Mouse (Mus musculus): Measurements from ENCODE around the gene Gm4969. TPM values are rescaled to one million over a fixed set of nuclear protein-coding genes. Genes with fewer than 3 reads are reported as not detected.
A peak's percentile ranks its signal among the peaks of the same experiment; 100 is the strongest.

The Gm4969 gene
- polyA plus RNA-seq, 1 experiment, result 0.19 TPM

GRCm38 (mm10) chr7:19136673-19137334, 18.6 kb upstream of the Gm4969 start:
- DNase-seq (ENCODE audit: low read depth), result no peak

DNA sequence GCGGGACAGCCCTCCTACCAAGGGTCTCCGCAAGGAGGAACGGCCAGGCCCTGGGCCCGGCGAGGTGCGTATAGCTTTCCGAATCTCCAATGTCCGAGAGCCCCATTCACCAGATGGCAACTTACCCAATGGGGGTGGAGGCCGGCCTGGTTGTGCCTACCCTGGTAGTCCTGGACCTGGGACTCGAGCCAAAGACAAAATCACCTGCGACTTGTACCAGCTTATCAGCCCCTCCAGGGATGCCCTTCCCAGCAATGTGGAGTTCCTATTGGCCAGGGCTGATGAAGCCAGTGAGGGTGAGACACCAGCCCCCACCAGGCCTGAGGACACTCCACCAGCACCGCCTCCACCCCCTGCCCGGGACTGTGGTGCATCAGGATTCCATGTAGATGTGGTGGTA, 18.0 kb upstream of the Gm4969 start:
- no peak for DNase-seq (ENCODE audit: low read depth)

DNA sequence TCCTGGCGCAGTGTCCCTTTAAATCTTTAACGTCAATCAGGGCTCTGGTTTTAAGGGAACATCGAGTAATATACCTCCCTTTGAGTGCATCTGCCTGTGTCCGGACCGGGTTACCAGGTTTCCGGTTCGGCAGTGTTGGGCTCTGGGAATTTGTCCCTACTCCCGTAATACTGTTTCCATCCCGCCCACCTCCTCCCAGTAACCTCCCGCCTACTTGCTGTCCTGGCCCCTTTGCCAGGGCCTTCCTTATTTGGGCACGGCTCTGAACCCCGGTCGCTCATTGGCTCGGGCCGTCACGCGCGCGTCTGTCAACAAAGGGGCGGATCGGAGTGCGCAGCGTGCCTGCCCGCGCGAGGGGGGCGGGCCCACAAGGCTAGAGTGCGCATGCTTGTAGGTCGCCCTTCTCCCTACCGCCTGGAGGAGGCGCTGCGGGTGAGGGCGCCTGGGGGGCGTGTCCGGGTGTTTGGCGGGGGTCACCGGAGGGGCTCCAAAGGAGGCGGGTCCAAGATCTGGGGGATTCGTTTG, 13.2 kb upstream of the Gm4969 start:
- peak; percentile 85 for DNase-seq (ENCODE audit: low read depth)

- DNase-seq (ENCODE audit: low read depth), result no peak
Observed at GRCm38 (mm10) chr7:19130657-19131056, 12.5 kb upstream of the Gm4969 start.

- no peak for DNase-seq (ENCODE audit: low read depth)
Observed at GRCm38 (mm10) chr7:19129396-19129795, 11.2 kb upstream of the Gm4969 start.

DNA sequence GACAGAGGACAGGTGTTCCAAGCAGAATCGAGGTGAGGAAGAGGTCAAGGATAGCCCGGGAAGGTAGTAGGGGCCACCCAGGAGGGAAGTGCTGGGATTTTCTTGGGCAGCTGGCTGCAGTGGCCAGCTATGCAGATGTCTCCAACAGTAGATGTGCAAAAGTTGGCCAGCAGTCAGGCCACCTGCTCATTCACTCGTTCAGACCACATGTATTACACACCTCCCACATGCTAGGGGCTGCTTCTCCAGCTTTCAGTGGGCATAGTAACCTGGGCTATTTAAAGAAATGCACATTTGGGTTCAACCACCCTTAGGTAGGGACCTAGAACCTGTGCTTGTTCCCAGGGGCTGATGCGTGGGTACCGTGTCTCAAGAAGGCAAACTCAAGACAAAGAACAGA, 9.6 kb upstream of the Gm4969 start:
- no peak for DNase-seq (ENCODE audit: low read depth)

GRCm38 (mm10) chr7:19124713-19125112, 6.5 kb upstream of the Gm4969 start:
- no peak for DNase-seq (ENCODE audit: low read depth)

DNA sequence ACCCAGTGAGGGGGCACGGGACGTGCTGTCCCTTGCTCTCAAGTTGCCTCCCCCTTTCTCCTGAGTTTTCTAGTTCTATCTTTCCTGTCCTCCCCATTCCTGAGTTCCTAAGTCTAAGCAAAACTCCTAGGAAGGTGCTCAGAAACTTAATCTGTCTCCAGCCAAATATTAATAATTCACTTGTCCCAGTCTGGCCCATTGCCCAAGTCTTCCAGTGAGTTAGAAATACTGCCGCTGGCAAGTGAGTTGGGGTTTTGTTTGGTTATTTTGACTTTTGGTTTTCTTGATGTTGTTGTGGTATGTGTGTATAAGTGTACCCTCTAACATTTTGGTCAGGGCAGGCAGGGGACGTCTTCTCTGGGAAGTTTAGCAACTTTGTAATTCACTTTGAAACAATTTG, 3.5 kb upstream of the Gm4969 start:
- DNase-seq (ENCODE audit: low read depth), result no peak

- peak; percentile 90 for DNase-seq (ENCODE audit: low read depth)
Observed at GRCm38 (mm10) chr7:19119631-19120429, 1.7 kb upstream of the Gm4969 start, which contains the start of gene Fbxo46. Gene Fbxo46, plus strand, starts transcription at chr7:19119859.

DNA sequence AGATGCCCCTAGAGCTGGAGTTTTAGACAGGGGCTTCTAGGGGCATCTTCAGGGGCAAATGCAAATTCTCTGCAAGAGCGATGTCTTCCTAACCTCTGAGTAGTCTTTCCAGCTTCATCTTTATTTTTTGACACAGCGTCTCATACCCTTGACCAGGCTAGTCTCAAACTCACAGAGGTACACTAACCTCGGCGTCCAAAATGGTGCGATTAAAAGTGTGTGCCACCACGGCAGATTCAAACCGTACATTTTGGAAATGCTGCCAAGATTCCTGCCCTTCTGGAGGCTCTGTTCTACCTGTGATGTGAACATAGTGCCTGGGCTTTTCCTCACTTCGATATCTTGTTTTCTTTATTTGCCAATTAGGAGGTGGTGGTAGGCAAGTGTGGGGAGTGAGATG, 915 bp upstream of the Gm4969 start:
- DNase-seq (ENCODE audit: low read depth), result no peak

GRCm38 (mm10) chr7:19109565-19109964, 8.6 kb downstream of the Gm4969 start:
- no peak for DNase-seq (ENCODE audit: low read depth)

- DNase-seq (ENCODE audit: low read depth), result no peak
Observed at GRCm38 (mm10) chr7:19107436-19107835, 10.7 kb downstream of the Gm4969 start.

DNA sequence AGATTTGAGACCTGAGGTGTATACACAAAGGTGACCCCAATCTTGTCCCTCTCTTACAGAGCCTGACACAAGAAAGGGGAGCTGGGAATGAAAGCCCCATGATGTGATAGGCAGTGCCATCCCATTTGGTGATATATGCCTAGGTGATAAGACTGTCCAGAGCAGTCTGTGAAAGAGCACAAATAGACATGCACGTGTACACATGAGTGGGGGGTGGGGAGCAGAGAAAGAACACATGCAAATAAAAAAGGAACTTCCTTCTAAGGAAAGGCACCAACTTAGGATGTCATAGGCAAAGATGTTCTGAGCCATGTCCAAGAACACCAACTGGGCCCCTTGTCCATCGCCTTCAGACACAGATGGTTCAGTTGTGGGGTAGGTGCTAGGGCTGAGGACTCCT, 13.7 kb downstream of the Gm4969 start:
- no peak for DNase-seq (ENCODE audit: low read depth)

DNA sequence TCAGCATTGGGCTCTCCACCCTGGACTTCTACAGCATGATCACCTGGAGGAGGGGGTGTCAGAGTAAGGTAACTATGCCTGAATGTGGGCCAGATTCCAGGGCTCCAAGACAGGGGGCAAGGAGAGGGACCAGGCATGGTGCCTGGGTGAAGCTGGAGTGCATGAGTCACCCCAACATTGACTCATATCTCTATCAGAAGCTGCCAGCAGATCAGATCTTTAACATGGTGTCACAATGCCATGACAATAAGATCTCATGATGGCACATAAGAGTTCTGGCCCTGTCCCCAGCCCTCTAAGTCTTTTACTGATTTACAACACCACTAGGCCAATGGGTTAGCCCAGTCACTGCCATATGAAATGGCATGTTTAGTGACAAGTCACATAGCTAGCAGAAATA, 14.4 kb downstream of the Gm4969 start:
- no peak for DNase-seq (ENCODE audit: low read depth)

- DNase-seq (ENCODE audit: low read depth), result no peak
Observed at GRCm38 (mm10) chr7:19100290-19100689, 17.9 kb downstream of the Gm4969 start.

DNA sequence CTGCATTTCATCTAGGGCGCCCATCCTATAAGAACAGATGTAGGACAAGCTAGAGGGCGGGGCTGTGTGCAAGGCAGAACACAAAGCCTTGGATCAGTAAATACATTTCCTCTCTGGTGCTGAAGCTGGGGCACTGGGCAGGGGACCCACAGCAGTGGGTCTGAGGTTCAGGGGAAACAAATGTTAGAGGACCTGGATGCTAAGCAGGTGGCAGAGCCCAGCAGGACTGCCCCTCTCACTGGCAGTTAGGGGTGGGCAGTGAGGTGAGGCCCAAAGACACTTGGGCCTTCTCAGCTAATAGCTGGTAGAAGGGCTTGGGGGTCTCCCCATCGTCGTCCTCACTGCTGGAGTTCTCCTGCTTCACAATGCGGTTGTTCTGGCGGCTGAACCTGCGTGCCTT, 19.4 kb downstream of the Gm4969 start:
- no peak for DNase-seq (ENCODE audit: low read depth)

DNA sequence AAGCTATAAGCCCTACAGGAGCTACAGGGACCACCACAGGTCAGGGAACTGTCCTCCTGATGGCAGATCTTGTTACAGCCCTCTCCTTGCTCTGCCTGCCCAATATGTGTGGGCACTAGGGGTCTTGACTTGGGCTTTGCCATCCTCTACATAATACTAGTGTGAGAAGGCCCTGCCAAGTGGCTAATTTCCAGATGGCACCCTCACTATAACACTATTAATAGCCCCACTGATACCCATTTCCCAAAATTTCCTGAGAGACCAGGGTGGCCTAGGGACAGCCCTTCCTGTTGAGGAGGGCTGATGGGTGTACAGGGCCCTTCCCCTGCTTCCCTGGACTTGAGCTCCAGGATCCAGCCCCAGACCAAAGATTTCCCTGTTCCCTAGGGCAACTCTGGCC, 20.3 kb downstream of the Gm4969 start:
- DNase-seq (ENCODE audit: low read depth), result no peak

GRCm38 (mm10) chr7:19097217-19097616, 21.0 kb downstream of the Gm4969 start:
- no peak for DNase-seq (ENCODE audit: low read depth)

GRCm38 (mm10) chr7:19096421-19096976, 21.7 kb downstream of the Gm4969 start:
- no peak for DNase-seq (ENCODE audit: low read depth)

GRCm38 (mm10) chr7:19095751-19096110, 22.4 kb downstream of the Gm4969 start:
- DNase-seq (ENCODE audit: low read depth), result no peak

DNA sequence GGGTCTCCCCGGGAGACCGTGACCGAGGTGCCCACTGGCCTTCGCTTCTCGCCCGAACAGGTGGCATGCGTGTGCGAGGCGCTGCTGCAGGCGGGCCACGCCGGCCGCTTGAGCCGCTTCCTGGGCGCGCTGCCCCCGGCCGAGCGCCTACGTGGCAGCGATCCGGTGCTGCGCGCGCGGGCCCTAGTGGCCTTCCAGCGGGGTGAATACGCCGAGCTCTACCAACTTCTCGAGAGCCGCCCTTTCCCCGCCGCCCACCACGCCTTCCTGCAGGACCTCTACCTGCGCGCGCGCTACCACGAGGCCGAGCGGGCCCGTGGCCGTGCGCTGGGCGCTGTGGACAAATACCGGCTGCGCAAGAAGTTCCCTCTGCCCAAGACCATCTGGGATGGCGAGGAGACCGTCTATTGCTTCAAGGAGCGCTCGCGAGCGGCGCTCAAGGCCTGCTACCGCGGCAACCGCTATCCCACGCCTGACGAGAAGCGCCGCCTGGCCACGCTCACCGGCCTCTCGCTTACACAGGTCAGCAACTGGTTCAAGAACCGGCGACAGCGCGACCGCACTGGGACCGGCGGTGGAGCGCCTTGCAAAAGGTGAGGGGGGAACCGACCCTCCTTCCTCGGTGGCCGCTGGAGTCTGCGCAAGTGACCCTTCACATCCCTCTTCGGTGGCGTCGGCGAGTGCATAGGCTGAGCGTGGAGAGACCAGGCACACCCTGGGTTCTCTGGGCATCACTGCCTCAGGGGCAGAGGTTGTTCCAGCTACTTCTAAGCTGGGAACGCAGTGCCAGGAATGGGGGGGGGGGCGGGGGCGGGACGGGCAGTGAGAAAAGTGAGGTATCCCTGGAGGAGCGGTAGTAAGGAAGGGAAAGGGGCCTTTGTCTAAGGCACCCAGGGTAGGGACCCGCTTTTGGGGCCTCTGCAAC, 23.1 kb downstream of the Gm4969 start:
- no peak for DNase-seq (ENCODE audit: low read depth)

GRCm38 (mm10) chr7:19094471-19094825, 23.7 kb downstream of the Gm4969 start, which contains the start of gene Six5:
Gene Six5, plus strand, starts transcription at chr7:19094594.
- DNase-seq (ENCODE audit: low read depth), result no peak
